Mouse (Mus musculus): Measurements from ENCODE around the gene Inpp4a. TPM values are rescaled to one million over a fixed set of nuclear protein-coding genes. Genes with fewer than 3 reads are reported as not detected.

The Inpp4a gene
- polyA plus RNA-seq, 1 experiment from 2014 or later = 14.7 TPM

- H3K9ac ChIP-seq = no peak overlapping the region
- no peak overlapping the region for H3K4me2 ChIP-seq
- ATAC-seq (ENCODE audit: extremely low read depth, insufficient number of reproducible peaks, low FRiP score, low TSS enrichment) = no peak
- 85% methylated on average over 8 of the region's 8 CpGs for WGBS
- H3K4me3 ChIP-seq = no peak overlapping the region
- no peaks in the 10 kb centered on the region for H3K9me3 ChIP-seq
- no peak overlapping the region for H3K27ac ChIP-seq (replicated peaks)
- no peaks in the 10 kb centered on the region for H3K36me3 ChIP-seq
- H3K27me3 ChIP-seq (replicated peaks) = no peaks in the 10 kb centered on the region
- H3K4me1 ChIP-seq = peaks cover 45% of the 10 kb centered on the region
These were observed 42.9 kb downstream of the Inpp4a start for GRCm38 (mm10) chr1:37342524-37342923.

- Histone ChIP-seq H3K27ac (replicated peaks) (no peak overlapping the region), H3K9me3 (no peaks in the 10 kb centered on the region), H3K4me2 (no peak overlapping the region), H3K9ac (no peak overlapping the region), H3K4me3 (no peak overlapping the region), H3K27me3 (replicated peaks) (no peaks in the 10 kb centered on the region), H3K4me1 (peaks cover 49% of the 10 kb centered on the region), H3K36me3 (no peaks in the 10 kb centered on the region)
- 67% methylated on average over 3 of the region's 3 CpGs for WGBS
- no peak for ATAC-seq (ENCODE audit: extremely low read depth, insufficient number of reproducible peaks, low FRiP score, low TSS enrichment)
These were observed 43.6 kb downstream of the Inpp4a start for GRCm38 (mm10) chr1:37343265-37343664.

GRCm38 (mm10) chr1:37344223-37344916, 44.7 kb downstream of the Inpp4a start:
- H3K9me3 ChIP-seq = no peaks in the 10 kb centered on the region
- H3K36me3 ChIP-seq = no peaks in the 10 kb centered on the region
- H3K27ac ChIP-seq (replicated peaks) = no peak overlapping the region
- peaks cover 51% of the 10 kb centered on the region for H3K4me1 ChIP-seq
- no peak overlapping the region for H3K4me2 ChIP-seq
- H3K27me3 ChIP-seq (replicated peaks) = no peaks in the 10 kb centered on the region
- no peak overlapping the region for H3K9ac ChIP-seq
- H3K4me3 ChIP-seq = no peak overlapping the region
- WGBS = 80% methylated on average over 6 of the region's 6 CpGs
- no peak for ATAC-seq (ENCODE audit: extremely low read depth, insufficient number of reproducible peaks, low FRiP score, low TSS enrichment)

- 58% methylated on average over 9 of the region's 9 CpGs for WGBS
- Histone ChIP-seq H3K27ac (replicated peaks) (no peak overlapping the region), H3K9me3 (no peaks in the 10 kb centered on the region), H3K27me3 (replicated peaks) (no peaks in the 10 kb centered on the region), H3K4me2 (no peak overlapping the region), H3K9ac (no peak overlapping the region), H3K4me1 (peaks cover 64% of the 10 kb centered on the region), H3K4me3 (no peak overlapping the region), H3K36me3 (no peaks in the 10 kb centered on the region)
- no peak for ATAC-seq (ENCODE audit: extremely low read depth, insufficient number of reproducible peaks, low FRiP score, low TSS enrichment)
These were observed 47.9 kb downstream of the Inpp4a start for GRCm38 (mm10) chr1:37347361-37348080.

- Histone ChIP-seq H3K36me3 (no peaks in the 10 kb centered on the region), H3K9me3 (no peaks in the 10 kb centered on the region), H3K27ac (replicated peaks) (peak overlapping the region; percentile 53), H3K9ac (no peak overlapping the region), H3K4me2 (no peak overlapping the region; the same call in 1 of the 2 replicates), H3K4me1 (peaks cover 55% of the 10 kb centered on the region), H3K4me3 (no peak overlapping the region), H3K27me3 (replicated peaks) (no peaks in the 10 kb centered on the region)
- peak; percentile 41; the same call in 1 of the 2 replicates for ATAC-seq (ENCODE audit: extremely low read depth, insufficient number of reproducible peaks, low FRiP score, low TSS enrichment)
- 24% methylated on average over 7 of the region's 7 CpGs for WGBS
These were observed 51.4 kb downstream of the Inpp4a start for GRCm38 (mm10) chr1:37350886-37351651.

- Histone ChIP-seq H3K4me1 (peaks cover 48% of the 10 kb centered on the region), H3K27me3 (replicated peaks) (no peaks in the 10 kb centered on the region), H3K9me3 (no peaks in the 10 kb centered on the region), H3K36me3 (no peaks in the 10 kb centered on the region), H3K27ac (replicated peaks) (peak overlapping the region; percentile 53), H3K9ac (peak overlapping the region; percentile 11; the same call in 1 of the 2 replicates), H3K4me3 (no peak overlapping the region), H3K4me2 (no peak overlapping the region)
- WGBS = 87% methylated on average over 2 of the region's 2 CpGs
- no peak for ATAC-seq (ENCODE audit: extremely low read depth, insufficient number of reproducible peaks, low FRiP score, low TSS enrichment)
These were observed 52.3 kb downstream of the Inpp4a start for GRCm38 (mm10) chr1:37351961-37352360.

- Histone ChIP-seq H3K27me3 (replicated peaks) (no peaks in the 10 kb centered on the region), H3K9ac (no peak overlapping the region), H3K4me2 (no peak overlapping the region), H3K36me3 (peaks cover 9% of the 10 kb centered on the region), H3K27ac (replicated peaks) (no peak overlapping the region), H3K4me3 (no peak overlapping the region), H3K4me1 (peaks cover 34% of the 10 kb centered on the region), H3K9me3 (no peaks in the 10 kb centered on the region)
- no peak for ATAC-seq (ENCODE audit: extremely low read depth, insufficient number of reproducible peaks, low FRiP score, low TSS enrichment)
- WGBS = 72% methylated on average over 4 of the region's 4 CpGs
These were observed 53.8 kb downstream of the Inpp4a start for GRCm38 (mm10) chr1:37353456-37353855.

- ATAC-seq (ENCODE audit: extremely low read depth, insufficient number of reproducible peaks, low FRiP score, low TSS enrichment) = no peak
- no peak overlapping the region for H3K9ac ChIP-seq
- H3K4me1 ChIP-seq = peaks cover 24% of the 10 kb centered on the region
- no peaks in the 10 kb centered on the region for H3K27me3 ChIP-seq (replicated peaks)
- H3K9me3 ChIP-seq = no peaks in the 10 kb centered on the region
- 76% methylated on average over 3 of the region's 3 CpGs for whole genome bisulfite sequencing
- H3K4me3 ChIP-seq = no peak overlapping the region
- H3K4me2 ChIP-seq = no peak overlapping the region
- H3K36me3 ChIP-seq = peaks cover 21% of the 10 kb centered on the region
- no peak overlapping the region for H3K27ac ChIP-seq (replicated peaks)
These were observed 55.8 kb downstream of the Inpp4a start for GRCm38 (mm10) chr1:37355492-37355891.

GRCm38 (mm10) chr1:37356305-37356704, 56.6 kb downstream of the Inpp4a start:
- Histone ChIP-seq H3K9ac (no peak overlapping the region), H3K4me1 (peaks cover 16% of the 10 kb centered on the region), H3K27ac (replicated peaks) (no peak overlapping the region), H3K9me3 (no peaks in the 10 kb centered on the region), H3K27me3 (replicated peaks) (no peaks in the 10 kb centered on the region), H3K36me3 (peaks cover 21% of the 10 kb centered on the region), H3K4me3 (no peak overlapping the region), H3K4me2 (no peak overlapping the region)
- no peak for ATAC-seq (ENCODE audit: extremely low read depth, insufficient number of reproducible peaks, low FRiP score, low TSS enrichment)
- WGBS = 84% methylated on average over 3 of the region's 3 CpGs

- ATAC-seq (ENCODE audit: extremely low read depth, insufficient number of reproducible peaks, low FRiP score, low TSS enrichment) = no peak
- Histone ChIP-seq H3K4me2 (no peak overlapping the region), H3K4me1 (peaks cover 8% of the 10 kb centered on the region), H3K36me3 (peaks cover 21% of the 10 kb centered on the region), H3K9me3 (no peaks in the 10 kb centered on the region), H3K27me3 (replicated peaks) (no peaks in the 10 kb centered on the region), H3K4me3 (no peak overlapping the region), H3K27ac (replicated peaks) (no peak overlapping the region), H3K9ac (no peak overlapping the region)
- WGBS = 59% methylated on average over 6 of the region's 6 CpGs
These were observed 57.5 kb downstream of the Inpp4a start for GRCm38 (mm10) chr1:37357173-37357572.

GRCm38 (mm10) chr1:37358621-37359020, 59.0 kb downstream of the Inpp4a start:
- Histone ChIP-seq H3K9me3 (no peaks in the 10 kb centered on the region), H3K36me3 (peaks cover 23% of the 10 kb centered on the region), H3K27me3 (replicated peaks) (no peaks in the 10 kb centered on the region), H3K4me2 (no peak overlapping the region), H3K4me3 (no peak overlapping the region), H3K4me1 (0 out of 2 replicates have a peak, but pooled peaks cover 5% of the 10 kb centered on the region), H3K9ac (no peak overlapping the region), H3K27ac (replicated peaks) (no peak overlapping the region)
- ATAC-seq (ENCODE audit: extremely low read depth, insufficient number of reproducible peaks, low FRiP score, low TSS enrichment) = no peak
- 76% methylated on average over 8 of the region's 8 CpGs for WGBS
